Mouse (Mus musculus) liver, embryonic 16.5 days (tissue): Measurements from ENCODE around the gene Cfi. TPM values are rescaled to one million over a fixed set of nuclear protein-coding genes. Genes with fewer than 3 reads are reported as not detected.
A peak's percentile ranks its signal among the peaks of the same experiment; 100 is the strongest.

Experiments
- ATAC-seq: fragments of 200-750 bp; cut with Nextera tagmentation; 2 replicates; pipeline ENCODE4 v1.8.0; 2017; ENCODE audit warnings: low read depth, mild to moderate bottlenecking, moderate number of reproducible peaks, moderate library complexity
- H3K27ac ChIP-seq: fragments of 300-500 bp; sonication (generic); 2 replicates; pipeline ENCODE4 v1.5.1; 2014; ENCODE audit warnings: mild to moderate bottlenecking, low read length
- H3K27me3 ChIP-seq: fragments of 300-500 bp; sonication (generic); 2 replicates; pipeline ENCODE4 v1.6.1; 2014; ENCODE audit warnings: low read depth, low read length, mixed read lengths; ENCODE audit not compliant: control insufficient read depth, insufficient read depth
- H3K36me3 ChIP-seq: fragments of 300-500 bp; sonication (generic); 2 replicates; pipeline ENCODE4 v1.6.1; 2014; ENCODE audit warnings: mild to moderate bottlenecking; ENCODE audit not compliant: control insufficient read depth, insufficient read depth
- H3K4me1 ChIP-seq: fragments of 300-500 bp; sonication (generic); 2 replicates; pipeline ENCODE4 v1.6.1; 2014; ENCODE audit warnings: low read depth, low read length, mixed read lengths; ENCODE audit not compliant: control insufficient read depth
- H3K4me2 ChIP-seq: fragments of 300-500 bp; sonication (generic); 2 replicates; pipeline ENCODE4 v1.6.1; 2014; ENCODE audit warnings: low read depth, low read length, mixed read lengths
- H3K4me3 ChIP-seq: fragments of 300-500 bp; sonication (generic); 2 replicates; pipeline ENCODE4 v1.5.1; 2014; ENCODE audit warnings: low read depth, mild to moderate bottlenecking, low read length
- H3K9ac ChIP-seq: fragments of 300-500 bp; sonication (generic); 2 replicates; pipeline ENCODE4 v1.6.1; 2014; ENCODE audit warnings: low read depth, low read length
- H3K9me3 ChIP-seq: fragments of 300-500 bp; sonication (generic); replicated peaks from 2 replicates; pipeline ENCODE4 v1.6.1; 2016; ENCODE audit warnings: low read length; ENCODE audit not compliant: control insufficient read depth
- WGBS: fragments of 180-500 bp; shearing (Covaris S2); extraction: QIAGEN DNeasy Blood & Tissue Kit; methylation state at CpG from one replicate; pipeline ENCODE4 v1.1.7; 2014; ENCODE audit not compliant: insufficient replicate concordance; 5-methylcytosine and 5-hydroxymethylcytosine counted together
- polyA plus RNA-seq: library from polyadenylated mRNA; unstranded; fragments of >200 nt; fragmentation: Nextera tagmentation; extraction: Ambion mirVana; gene quantifications from 2 replicates; pipeline ENCODE4 v1.2.1, GENCODE M21; 2015

The Cfi gene
- polyA plus RNA-seq, 1 experiment from 2014 or later: 313 TPM

DNA sequence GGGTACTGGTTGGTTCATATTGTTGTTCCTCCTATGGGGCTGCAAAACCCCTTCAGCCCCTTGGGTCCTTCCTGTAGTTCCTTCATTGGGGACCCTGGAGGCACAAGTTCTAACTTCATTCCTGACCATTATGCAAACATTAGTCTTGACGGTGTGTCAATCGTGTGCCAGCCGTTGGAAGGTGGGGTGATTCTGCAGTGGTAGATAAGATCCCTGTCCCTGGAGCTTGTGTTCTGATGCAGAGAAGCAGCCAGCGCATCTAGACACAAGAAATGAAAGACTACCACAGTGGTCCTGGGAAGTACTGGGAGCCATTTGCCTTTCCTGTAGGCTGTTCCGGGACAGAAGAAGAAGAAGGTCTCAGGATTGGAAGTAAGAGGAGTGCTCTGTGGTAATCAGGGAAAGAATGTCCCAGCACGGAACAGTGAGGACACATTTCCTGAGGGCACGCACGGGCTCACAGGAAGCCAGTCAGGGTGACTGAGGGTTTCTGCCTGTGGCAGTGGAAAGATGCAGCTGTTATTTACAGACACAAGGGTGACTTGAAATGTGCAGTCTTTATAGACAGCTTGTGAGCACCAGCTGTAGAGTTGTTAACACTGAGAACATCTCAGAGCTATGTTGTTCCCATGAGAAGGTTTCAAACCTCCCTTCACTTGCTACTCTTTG lies 45.4 kb downstream of the Cfi start:
- Histone ChIP-seq H3K4me1 (peaks cover 53% of the 10 kb centered on the region), H3K4me2 (peak overlapping the region; percentile 58), H3K36me3 (no peaks in the 10 kb centered on the region), H3K27me3 (no peaks in the 10 kb centered on the region), H3K27ac (peak overlapping the region; percentile 65), H3K9ac (peak overlapping the region; percentile 53), H3K4me3 (peak overlapping the region; percentile 52), H3K9me3 (no peaks in the 10 kb centered on the region)
- 10% methylated on average over 8 of the region's 8 CpGs for WGBS
- ATAC-seq: peak; percentile 56

DNA sequence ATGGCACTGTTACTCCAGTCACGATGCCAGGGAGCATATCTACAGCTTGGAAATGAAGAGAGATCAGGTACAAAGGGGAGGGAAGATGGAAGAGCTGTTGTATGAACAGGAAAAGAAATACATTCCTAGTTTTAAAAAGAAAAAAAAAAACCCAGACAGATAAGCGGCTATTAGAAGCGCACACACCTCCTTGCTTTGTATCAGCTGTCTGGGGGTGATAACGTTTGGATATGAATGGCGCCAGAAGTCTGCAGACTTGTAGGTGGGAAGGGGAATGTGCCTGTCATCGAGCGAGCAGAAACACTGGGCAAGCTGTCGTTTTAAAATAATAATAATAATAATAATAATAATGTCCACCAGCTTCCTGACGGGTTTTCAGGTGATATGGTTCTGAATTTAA lies 49.9 kb downstream of the Cfi start:
- H3K9ac ChIP-seq: no peak overlapping the region
- 28% methylated on average over 9 of the region's 9 CpGs for WGBS
- peaks cover 7% of the 10 kb centered on the region for H3K36me3 ChIP-seq
- no peaks in the 10 kb centered on the region for H3K27me3 ChIP-seq
- H3K4me1 ChIP-seq: peaks cover 54% of the 10 kb centered on the region
- no peaks in the 10 kb centered on the region for H3K9me3 ChIP-seq
- H3K4me3 ChIP-seq: peak overlapping the region; percentile 23; the same call in 1 of the 2 replicates
- peak overlapping the region; percentile 76 for H3K27ac ChIP-seq
- H3K4me2 ChIP-seq: peak overlapping the region; percentile 44
- peak; percentile 52 for ATAC-seq

- Histone ChIP-seq H3K9me3 (no peaks in the 10 kb centered on the region), H3K4me2 (peak overlapping the region; percentile 44), H3K27me3 (no peaks in the 10 kb centered on the region), H3K4me3 (no peak overlapping the region), H3K36me3 (peaks cover 13% of the 10 kb centered on the region), H3K4me1 (peaks cover 47% of the 10 kb centered on the region), H3K9ac (no peak overlapping the region), H3K27ac (peak overlapping the region; percentile 76)
- peak; percentile 48 for ATAC-seq
- 72% methylated on average over 5 of the region's 5 CpGs for WGBS
These were observed 50.7 kb downstream of the Cfi start for GRCm38 (mm10) chr3:129886430-129886829.

DNA sequence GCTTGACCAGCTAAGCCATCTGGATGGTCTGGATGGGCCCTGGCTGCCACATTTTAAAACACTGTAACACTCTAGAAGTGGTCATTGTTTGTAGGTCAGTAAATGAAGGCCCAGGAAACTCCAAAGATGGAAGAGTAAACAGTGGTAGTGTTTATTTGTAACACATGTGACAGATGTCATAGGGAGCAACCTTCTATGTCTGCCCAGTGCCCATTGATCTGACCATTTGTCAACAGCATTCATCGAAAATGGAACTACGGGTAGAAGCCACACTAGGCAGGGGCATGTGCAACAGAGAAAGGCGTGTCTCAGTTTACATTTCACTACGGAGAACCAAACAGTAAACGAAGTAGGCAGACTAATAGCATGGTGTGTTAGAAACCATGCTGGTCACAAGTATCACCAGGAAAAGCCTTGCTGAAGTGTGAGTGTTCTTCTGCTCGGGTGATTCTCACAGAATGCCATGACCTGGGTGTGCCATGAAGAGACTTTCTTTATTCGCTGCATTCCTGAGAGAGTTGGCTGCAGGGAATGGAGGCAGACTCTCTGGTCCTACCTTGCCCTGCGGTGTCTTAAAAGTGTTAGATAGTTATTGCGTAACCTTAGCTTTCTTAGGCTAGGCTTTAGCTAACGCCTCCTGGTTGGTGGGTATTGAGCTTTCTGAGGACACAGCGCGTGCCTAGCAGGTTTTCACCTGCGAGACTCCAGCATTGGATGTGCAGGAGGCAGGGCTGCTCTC lies 52.3 kb downstream of the Cfi start:
- Histone ChIP-seq H3K27ac (no peak overlapping the region), H3K4me3 (no peak overlapping the region), H3K36me3 (peaks cover 16% of the 10 kb centered on the region), H3K9me3 (no peaks in the 10 kb centered on the region), H3K27me3 (no peaks in the 10 kb centered on the region), H3K4me2 (no peak overlapping the region), H3K4me1 (peaks cover 35% of the 10 kb centered on the region), H3K9ac (no peak overlapping the region)
- ATAC-seq: peak; percentile 37
- WGBS: 78% methylated on average over 13 of the region's 13 CpGs

DNA sequence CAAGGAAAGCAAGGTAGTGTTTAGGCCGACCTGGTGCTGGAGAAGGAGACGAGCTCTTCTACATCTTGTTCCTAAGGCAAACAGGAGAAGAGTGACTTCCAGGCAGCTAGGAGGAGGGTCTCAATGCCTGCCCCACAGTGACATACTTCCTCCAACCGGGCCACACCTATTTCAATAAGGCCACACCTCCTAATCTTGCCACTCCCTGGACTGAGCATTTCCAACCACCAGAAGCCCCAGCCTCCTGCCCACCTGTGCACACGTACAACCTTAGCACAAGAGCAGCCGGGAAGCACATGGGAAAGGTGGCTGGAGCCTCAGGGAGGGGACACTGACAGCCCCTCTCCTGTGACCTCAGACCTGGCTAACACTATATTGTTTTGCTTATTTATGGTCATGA lies 56.3 kb downstream of the Cfi start:
- Histone ChIP-seq H3K9ac (no peak overlapping the region), H3K27me3 (no peaks in the 10 kb centered on the region), H3K36me3 (peaks cover 21% of the 10 kb centered on the region), H3K4me3 (no peak overlapping the region), H3K9me3 (no peaks in the 10 kb centered on the region), H3K4me2 (no peak overlapping the region), H3K4me1 (peaks cover 8% of the 10 kb centered on the region), H3K27ac (no peak overlapping the region)
- WGBS: 67% methylated on average over 5 of the region's 5 CpGs
- ATAC-seq: no peak

DNA sequence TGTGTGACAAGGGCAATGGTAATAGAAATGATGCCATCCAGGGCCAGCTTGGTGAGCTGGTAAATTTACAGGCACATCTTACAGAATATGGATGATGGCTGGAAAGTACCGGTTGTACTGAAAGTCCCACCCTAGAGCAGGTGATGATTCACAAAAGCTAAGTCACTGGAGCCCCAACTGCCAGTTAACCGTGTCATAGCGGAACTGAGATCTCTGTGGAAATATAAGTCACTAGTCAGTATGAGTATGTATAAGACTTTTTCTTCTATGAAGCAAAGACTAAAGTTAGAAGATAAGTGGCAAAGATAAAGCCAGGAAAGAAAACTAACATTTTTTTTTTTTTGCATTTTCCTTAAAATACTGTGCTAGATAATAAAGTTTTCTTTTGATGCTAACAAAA lies 57.5 kb downstream of the Cfi start:
- no peak overlapping the region for H3K4me2 ChIP-seq
- no peak for ATAC-seq
- H3K9ac ChIP-seq: no peak overlapping the region
- no peaks in the 10 kb centered on the region for H3K27me3 ChIP-seq
- peaks cover 21% of the 10 kb centered on the region for H3K36me3 ChIP-seq
- peaks cover 4% of the 10 kb centered on the region for H3K4me1 ChIP-seq
- H3K27ac ChIP-seq: no peak overlapping the region
- no peak overlapping the region for H3K4me3 ChIP-seq
- no peaks in the 10 kb centered on the region for H3K9me3 ChIP-seq
- 89% methylated on average over 3 of the region's 3 CpGs for WGBS

DNA sequence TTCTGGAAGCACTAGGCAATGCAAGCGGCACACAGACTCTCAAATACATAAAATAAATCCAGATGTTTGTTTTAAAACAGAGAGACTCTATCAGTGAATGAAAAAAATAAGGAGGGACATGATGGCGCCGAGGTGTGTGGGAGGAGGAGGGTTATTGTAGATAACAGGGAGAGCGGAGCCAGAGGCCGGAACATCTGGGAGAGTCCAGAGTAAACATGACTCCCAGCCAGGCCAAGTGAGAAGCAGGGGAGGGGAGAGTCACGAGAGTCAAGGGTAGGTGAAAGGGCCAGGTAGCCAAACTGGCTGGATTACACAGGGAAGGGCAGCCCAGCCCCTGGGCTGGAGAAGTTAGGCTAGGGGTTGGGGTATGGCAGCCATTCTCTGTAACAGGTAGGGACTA lies 60.9 kb downstream of the Cfi start:
- WGBS: 60% methylated on average over 6 of the region's 6 CpGs
- Histone ChIP-seq H3K36me3 (peaks cover 8% of the 10 kb centered on the region), H3K4me3 (no peak overlapping the region), H3K27ac (no peak overlapping the region), H3K9me3 (no peaks in the 10 kb centered on the region), H3K4me2 (no peak overlapping the region), H3K27me3 (no peaks in the 10 kb centered on the region), H3K4me1 (peaks cover 9% of the 10 kb centered on the region), H3K9ac (no peak overlapping the region)
- no peak for ATAC-seq

DNA sequence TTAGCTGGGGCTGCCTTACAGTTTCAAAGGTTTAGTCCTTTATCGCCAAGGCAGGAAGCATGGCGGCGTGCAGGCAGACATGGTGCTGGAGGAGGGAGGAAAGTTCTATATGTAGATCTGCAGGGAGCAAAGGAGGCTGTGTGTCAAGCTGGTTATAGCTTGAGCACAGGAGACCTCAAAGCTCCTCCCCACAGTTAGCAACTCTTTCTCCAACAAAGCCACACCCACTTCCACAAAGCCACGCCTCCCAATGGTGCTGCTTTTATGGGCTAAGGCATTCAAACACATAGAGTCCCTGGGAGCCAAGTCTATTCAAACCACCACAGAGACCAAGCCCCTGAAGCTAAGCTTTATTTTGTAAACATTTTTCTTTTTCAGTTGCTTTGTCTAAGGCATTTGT lies 63.2 kb downstream of the Cfi start:
- Histone ChIP-seq H3K27ac (no peak overlapping the region), H3K36me3 (no peaks in the 10 kb centered on the region), H3K4me1 (peaks cover 25% of the 10 kb centered on the region), H3K9ac (no peak overlapping the region), H3K4me2 (no peak overlapping the region), H3K9me3 (no peaks in the 10 kb centered on the region), H3K27me3 (no peaks in the 10 kb centered on the region), H3K4me3 (no peak overlapping the region)
- ATAC-seq: no peak
- 60% methylated on average over 4 of the region's 4 CpGs for WGBS

- Histone ChIP-seq H3K36me3 (no peaks in the 10 kb centered on the region), H3K4me1 (peaks cover 22% of the 10 kb centered on the region), H3K27ac (peak within 1 kb of the TSS; percentile 64), H3K4me2 (peak within 1 kb of the TSS; percentile 66), H3K27me3 (no peaks in the 10 kb centered on the region), H3K9ac (peak within 1 kb of the TSS; percentile 68), H3K9me3 (no peaks in the 10 kb centered on the region), H3K4me3 (peak within 1 kb of the TSS; percentile 71)
- ATAC-seq: peak; percentile 96
- under 1% methylated on average over 34 of the region's 34 CpGs for WGBS
These were observed 65.7 kb downstream of the Cfi start, which contains the start of gene Casp6 for GRCm38 (mm10) chr3:129901271-129901809. Gene Casp6 (plus strand): TSS chr3:129901425.
